Mouse (Mus musculus) ZHBTc4 (cell line): ENCODE results near the gene Elovl5.
"Not testable (repeated sequence)": the region's sequence is repeated elsewhere in the genome, so short reads cannot be mapped to it uniquely, and the experiment has no call there.

ENCODE experiments used
- DNase-seq: peaks from one replicate; pipeline ENCODE4 v3.0.0-alpha.2; 2011; ENCODE audit warnings: low read depth, low spot score

Elovl5 gene

GRCm38 (mm10) chr9:77993538-77994255 is 76.5 kb downstream of the Elovl5 start:
- DNase-seq, result not testable (repeated sequence)

GRCm38 (mm10) chr9:77995235-77995634 is 78.1 kb downstream of the Elovl5 start:
- no peak for DNase-seq

GRCm38 (mm10) chr9:78000586-78001500 is 83.7 kb downstream of the Elovl5 start:
- no peak for DNase-seq

- DNase-seq, result no peak
Observed at GRCm38 (mm10) chr9:78003278-78003677, 86.1 kb downstream of the Elovl5 start.

- DNase-seq, result peak; percentile 78
Observed at GRCm38 (mm10) chr9:78005481-78005880, 88.3 kb downstream of the Elovl5 start.

- DNase-seq, result peak; percentile 52
Observed at GRCm38 (mm10) chr9:78006209-78007001, 89.2 kb downstream of the Elovl5 start.

- no peak for DNase-seq
Observed at GRCm38 (mm10) chr9:78009382-78009781, 92.2 kb downstream of the Elovl5 start.

- DNase-seq, result no peak
Observed at GRCm38 (mm10) chr9:78010187-78010586, 93.0 kb downstream of the Elovl5 start.

GRCm38 (mm10) chr9:78010707-78011106 is 93.5 kb downstream of the Elovl5 start:
- DNase-seq, result no peak

- no peak for DNase-seq
Observed at GRCm38 (mm10) chr9:78012066-78012465, 94.9 kb downstream of the Elovl5 start.

- DNase-seq, result no peak
Observed at GRCm38 (mm10) chr9:78012681-78013080, 95.5 kb downstream of the Elovl5 start.

- DNase-seq, result peak; percentile 39
Observed at GRCm38 (mm10) chr9:78013813-78014212, 96.6 kb downstream of the Elovl5 start.

GRCm38 (mm10) chr9:78015816-78016215 is 98.7 kb downstream of the Elovl5 start:
- DNase-seq, result no peak

GRCm38 (mm10) chr9:78016288-78016687 is 99.1 kb downstream of the Elovl5 start:
- peak; percentile 29 for DNase-seq

GRCm38 (mm10) chr9:78021256-78021655 is 104.1 kb downstream of the Elovl5 start:
- peak; percentile 26 for DNase-seq

- DNase-seq, result no peak
Observed at GRCm38 (mm10) chr9:78022187-78022945, 105.2 kb downstream of the Elovl5 start.

- peak; percentile 67 for DNase-seq
Observed at GRCm38 (mm10) chr9:78024823-78025222, 107.7 kb downstream of the Elovl5 start.

- no peak for DNase-seq
Observed at GRCm38 (mm10) chr9:78027099-78027498, 109.9 kb downstream of the Elovl5 start.

- no peak for DNase-seq
Observed at GRCm38 (mm10) chr9:78030835-78031456, 113.8 kb downstream of the Elovl5 start.

- DNase-seq, result no peak
Observed at GRCm38 (mm10) chr9:78032930-78033329, 115.8 kb downstream of the Elovl5 start.
